Mouse (Mus musculus) CH12.LX (cell line): Measurements from ENCODE around the gene Cradd.

ENCODE experiments used
- CTCF ChIP-seq, 2 experiments: IDR thresholded peaks in 1 of 2; conservative IDR thresholded peaks in 1 of 2; 2 replicates each; pipeline ENCODE4 v1.5.1; 2011 to 2012; ENCODE audit warnings: low read depth in 2 of 2, low read length in 2 of 2, improper control_type of control experiment in 1 of 2, inconsistent platforms in 1 of 2, mild to moderate bottlenecking in 1 of 2, moderate library complexity in 1 of 2
- MXI1 ChIP-seq: IDR thresholded peaks from 2 replicates; pipeline ENCODE4 v1.6.1; 2011; ENCODE audit warnings: mild to moderate bottlenecking, low read depth, low read length, improper control_type of control experiment
- NELFE ChIP-seq: IDR thresholded peaks from 2 replicates; pipeline ENCODE4 v1.6.1; 2011; ENCODE audit warnings: low read depth, low read length, improper control_type of control experiment
- POLR2A ChIP-seq: IDR thresholded peaks from 2 replicates; pipeline ENCODE4 v1.6.1; 2011; ENCODE audit warnings: low read depth, mild to moderate bottlenecking, improper control_type of control experiment, low read length
- POLR2AphosphoS2 ChIP-seq: IDR thresholded peaks from 2 replicates; pipeline ENCODE4 v1.6.1; 2011; ENCODE audit warnings: low read depth, low read length, improper control_type of control experiment
- ZNF384 ChIP-seq: IDR thresholded peaks from 2 replicates; pipeline ENCODE4 v1.6.1; 2012; ENCODE audit warnings: low read depth, low read length, improper control_type of control experiment, inconsistent platforms

DNA sequence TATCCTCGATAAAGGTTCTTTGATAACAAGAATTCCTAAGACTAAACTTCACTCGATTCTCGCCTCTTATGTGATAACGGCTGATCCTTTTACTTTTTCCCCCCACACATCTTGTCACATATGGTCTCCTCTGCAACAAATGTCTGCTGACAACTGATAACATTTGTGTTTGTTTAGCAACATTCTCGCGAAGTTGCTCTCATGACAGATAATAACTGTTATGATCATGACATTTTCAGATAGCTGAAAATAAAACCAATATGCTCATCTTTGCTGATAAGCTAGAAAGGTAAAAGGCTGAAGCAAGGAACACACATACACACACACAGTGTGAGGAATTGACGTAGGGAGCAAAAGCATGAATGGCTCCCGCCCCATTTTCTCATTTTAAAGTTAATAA, 34.1 kb downstream of the Cradd start:
- TF ChIP-seq CTCF (conservative IDR thresholded peaks at IDR 0.05 in 1 of 2, IDR thresholded peaks at IDR 0.05 in 1 of 2; ENCODE audit: low read depth in 2 of 2, low read length in 2 of 2), result no peak
- no peak for TF ChIP-seq ZNF384
- no peak for TF ChIP-seq NELFE
- no peak for TF ChIP-seq POLR2A
- TF ChIP-seq MXI1, result no peak
- TF ChIP-seq POLR2AphosphoS2, result no peak
